Mouse (Mus musculus) megakaryocyte, embryonic 14.5 days (primary cell): ENCODE measurements at regions not wholly inside any gene's neighbourhood (a gene's known extent, or its start where the extent isn't known, plus 50 kb on each side); places are given as distances from the start of the nearest gene placed in this dataset.

Experiments used
- FLI1 ChIP-seq: IDR thresholded peaks from 2 replicates; pipeline ENCODE4 v1.6.1; 2012; ENCODE audit warnings: low read length, inconsistent platforms, mixed read lengths
- GATA1 ChIP-seq: IDR thresholded peaks from 3 replicates; pipeline ENCODE4 v1.6.1; 2012; ENCODE audit warnings: mixed read lengths, low read length, inconsistent platforms, borderline replicate concordance

- TF ChIP-seq GATA1, result no peak
- no peak for TF ChIP-seq FLI1
Measured at GRCm38 (mm10) chr5:112195667-112196066, 56.7 kb downstream of the Cryba4 start.
